Mouse (Mus musculus): ENCODE data around the gene Ppip5k2.

Ppip5k2 gene

DNA sequence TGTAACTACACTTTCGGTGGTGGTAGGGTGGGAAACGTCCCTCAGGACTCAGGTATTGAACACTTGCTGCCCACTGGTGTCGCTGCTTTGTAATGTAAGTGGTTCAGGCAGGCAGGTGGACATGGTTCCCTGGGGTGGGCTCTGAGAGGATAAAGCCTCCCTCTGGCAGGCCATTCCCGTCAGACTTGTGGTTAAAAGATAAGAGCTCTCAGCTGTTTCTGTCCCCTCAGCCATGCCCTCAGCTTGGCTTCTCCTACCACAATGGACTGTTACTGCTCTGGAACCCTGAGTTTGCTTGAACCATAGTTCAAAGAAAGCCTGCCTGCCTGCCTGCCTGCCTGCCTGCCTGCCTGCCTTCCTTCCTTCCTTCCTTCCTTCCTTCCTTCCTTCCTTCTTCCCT is 15.8 kb downstream of the Ppip5k2 start:
- no peak for DNase-seq (ENCODE audit: low read depth, low spot score)

DNA sequence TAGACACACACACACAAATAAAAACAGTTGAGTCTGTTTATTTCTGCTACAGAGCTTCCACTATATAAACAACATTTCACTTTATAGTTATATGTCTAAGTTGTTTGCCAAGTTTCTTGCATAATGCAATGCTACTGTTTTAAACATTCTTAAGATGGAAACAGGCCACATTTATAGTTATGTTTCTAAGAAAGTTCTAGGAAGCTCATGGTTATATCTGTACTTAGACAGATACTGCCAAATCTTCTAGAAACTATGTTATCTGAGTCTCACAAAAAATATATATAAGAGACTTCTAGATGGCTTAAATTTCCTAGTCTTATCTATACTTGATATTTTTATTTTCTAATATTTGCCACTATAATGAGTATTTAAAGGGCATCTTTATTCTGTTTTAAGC is 17.0 kb downstream of the Ppip5k2 start:
- DNase-seq (ENCODE audit: low read depth, low spot score): no peak

DNA sequence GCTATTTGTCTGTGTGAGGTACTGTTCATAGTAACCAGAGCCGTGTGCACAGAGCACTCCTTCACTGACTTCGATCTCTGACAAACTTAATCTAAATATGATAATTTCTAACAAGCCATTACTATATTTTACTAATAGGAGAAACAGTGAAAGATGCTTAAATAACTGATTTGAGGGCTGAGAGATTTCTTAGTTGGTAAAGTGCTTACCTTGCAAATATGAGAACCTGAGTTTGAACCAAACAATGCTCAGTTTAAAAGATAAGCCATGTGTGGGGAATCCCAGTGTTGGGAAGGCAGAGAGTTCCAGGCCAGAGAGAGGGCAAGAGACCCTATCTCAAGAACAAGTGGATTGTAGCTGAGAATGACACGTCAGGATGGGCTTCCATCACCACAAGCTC is 22.0 kb downstream of the Ppip5k2 start:
- DNase-seq (ENCODE audit: low read depth, low spot score): no peak

DNA sequence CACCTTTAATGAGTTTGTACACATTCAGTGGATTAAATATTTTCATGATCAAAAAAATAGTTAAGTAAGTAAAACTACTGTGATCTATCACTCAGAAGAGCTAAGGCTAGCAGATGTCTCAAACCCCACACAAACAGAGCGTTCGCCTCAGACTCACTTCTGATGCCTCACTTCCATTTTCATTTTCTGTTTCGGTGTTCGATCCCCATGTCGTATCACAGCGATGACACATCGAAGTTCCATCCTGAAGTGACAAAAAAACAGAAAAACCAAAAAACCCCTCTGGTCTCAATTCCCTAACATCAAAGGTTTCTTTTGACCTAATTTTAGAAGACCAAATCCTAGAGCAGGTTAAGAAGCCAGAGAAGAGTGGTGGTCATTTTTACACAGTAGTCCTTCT is 23.9 kb downstream of the Ppip5k2 start:
- no peak for DNase-seq (ENCODE audit: low read depth, low spot score)

DNA sequence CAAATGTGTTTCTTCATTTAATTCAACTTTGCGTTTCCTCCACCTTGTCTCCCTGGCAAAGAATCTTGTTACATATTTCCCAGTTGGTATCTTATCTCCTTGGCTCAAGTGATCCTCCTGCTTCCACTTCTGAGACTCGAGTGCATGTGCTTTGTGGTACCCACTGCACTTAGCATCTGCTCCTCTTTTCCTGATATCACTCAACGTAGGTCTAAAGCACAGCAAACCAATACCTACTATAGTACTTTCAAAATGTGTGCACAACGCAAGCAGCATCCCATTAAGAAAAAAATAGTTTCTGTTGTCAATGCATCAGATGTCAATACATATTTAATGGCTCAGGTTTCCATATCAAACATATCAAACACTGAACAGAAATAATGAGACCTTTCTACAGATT is 24.5 kb downstream of the Ppip5k2 start:
- DNase-seq (ENCODE audit: low read depth, low spot score): no peak

DNA sequence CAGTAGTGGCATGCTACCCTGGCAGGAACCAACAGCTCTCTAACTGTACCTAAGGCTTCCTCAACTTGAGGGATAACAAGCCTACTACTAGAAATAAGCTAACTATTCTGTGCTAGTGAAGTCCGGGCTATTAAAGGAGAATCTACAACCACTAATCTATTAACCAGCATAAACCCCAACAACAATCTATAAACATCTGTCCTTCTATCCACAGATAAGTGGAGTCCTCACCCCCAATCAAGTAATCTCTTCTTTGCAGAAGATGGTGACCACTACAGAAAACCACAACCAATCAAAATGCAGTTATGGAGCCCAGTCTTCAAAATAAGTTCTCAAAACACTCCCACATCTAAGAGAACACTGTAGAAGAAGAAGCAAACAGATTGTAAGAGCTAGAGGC is 27.1 kb downstream of the Ppip5k2 start:
- no peak for DNase-seq (ENCODE audit: low read depth, low spot score)

DNA sequence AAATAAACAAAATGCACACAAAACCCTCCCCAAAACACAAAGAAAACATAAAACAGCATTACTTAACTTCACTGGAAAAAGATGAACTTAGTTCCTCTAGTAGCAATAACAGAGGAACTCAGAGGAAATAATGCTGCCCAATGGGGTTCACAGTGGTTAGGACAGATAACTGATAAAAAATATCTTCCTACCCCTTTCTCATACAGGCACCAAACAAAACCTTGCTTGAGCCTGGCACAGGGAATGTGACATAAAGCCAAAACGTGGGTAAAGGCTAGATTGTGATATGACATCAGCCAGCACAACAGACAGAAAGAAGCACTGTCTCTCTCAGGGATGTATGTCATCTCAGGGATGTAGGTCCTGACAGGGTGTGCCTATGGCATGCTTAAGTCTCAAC is 40.9 kb downstream of the Ppip5k2 start:
- DNase-seq (ENCODE audit: low read depth, low spot score): no peak

DNA sequence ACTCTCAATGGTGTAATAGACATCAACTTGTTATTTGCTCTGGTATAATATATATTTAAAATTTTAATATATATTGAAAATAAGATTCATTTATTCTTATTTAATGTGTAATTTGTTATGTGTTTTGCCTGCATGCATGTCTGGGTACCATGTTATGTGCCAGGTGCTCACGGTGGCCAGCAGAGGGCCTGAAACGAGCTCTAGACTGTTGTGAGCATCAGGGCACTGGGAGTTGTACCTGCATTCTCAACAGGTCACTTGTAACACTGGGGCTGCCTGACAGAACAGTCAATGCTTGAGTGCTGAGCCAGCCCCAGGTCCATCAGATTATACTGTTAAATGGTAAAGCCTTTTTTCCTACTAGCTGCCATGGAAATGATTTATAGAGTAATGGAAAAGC is 43.5 kb downstream of the Ppip5k2 start:
- no peak for DNase-seq (ENCODE audit: low read depth, low spot score)

DNA sequence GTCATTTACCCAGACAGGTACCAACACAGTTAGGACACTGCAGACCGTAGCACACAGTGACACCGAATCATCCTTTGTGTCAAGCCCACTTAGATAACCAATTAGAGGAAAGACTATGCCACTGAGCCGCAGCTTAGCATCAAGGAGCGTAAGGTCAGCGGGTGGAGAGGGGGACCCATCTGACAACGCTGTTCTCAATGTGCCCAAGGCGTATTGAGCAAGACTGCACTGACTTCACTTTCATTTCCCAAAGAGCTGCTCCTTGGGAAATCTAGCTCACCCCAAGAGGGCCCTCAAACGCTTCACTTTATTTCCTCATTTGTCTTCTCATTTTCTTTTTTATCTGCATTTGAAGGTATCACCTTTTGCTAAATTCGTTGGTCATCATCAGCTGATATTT is 51.8 kb downstream of the Ppip5k2 start:
- DNase-seq (ENCODE audit: low read depth, low spot score): no peak

DNA sequence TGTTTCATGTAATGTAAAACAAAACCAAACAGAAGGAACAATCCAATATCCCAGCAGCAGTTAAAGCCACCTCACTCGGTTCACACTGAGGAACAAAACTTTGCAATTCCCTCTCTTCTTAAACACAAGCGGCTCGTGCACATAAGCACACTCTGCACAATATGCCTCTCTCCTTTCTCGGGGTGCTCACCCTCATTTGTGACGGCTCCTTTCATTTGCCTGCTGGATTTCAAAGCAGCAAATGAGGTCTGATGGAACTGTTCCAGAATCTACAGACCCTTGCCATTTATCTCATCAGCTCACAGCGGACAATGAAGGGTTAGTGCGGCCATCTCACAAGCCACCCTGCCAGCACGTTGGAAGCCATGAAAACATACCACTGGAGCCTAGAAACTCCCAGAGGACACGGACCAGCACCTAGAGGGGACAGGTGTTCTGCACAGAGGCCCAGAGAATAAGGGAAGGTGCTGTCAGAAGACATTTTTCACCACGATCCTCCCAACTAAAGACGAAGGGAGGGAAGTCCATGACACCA is 55.8 kb downstream of the Ppip5k2 start:
- no peak for DNase-seq (ENCODE audit: low read depth, low spot score)

DNA sequence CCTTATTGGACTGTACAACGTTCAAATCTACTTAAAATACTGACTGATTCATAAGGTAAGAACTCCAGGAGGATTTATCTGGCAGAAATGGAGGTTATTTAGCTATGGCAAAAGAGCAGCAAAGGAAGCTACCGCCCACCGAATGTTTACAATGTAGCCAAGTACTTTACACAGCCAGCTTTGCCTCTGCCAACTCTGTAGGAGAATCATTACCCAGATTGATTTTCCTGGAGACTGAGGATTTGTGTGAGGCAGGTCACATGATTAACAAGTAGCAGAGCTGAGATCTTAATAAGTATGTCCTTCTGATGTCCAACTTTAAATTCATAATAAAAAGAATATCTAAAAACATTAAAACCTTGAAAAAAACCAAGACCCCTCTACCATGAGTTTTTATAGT is 59.7 kb downstream of the Ppip5k2 start:
- no peak for DNase-seq (ENCODE audit: low read depth, low spot score)

DNA sequence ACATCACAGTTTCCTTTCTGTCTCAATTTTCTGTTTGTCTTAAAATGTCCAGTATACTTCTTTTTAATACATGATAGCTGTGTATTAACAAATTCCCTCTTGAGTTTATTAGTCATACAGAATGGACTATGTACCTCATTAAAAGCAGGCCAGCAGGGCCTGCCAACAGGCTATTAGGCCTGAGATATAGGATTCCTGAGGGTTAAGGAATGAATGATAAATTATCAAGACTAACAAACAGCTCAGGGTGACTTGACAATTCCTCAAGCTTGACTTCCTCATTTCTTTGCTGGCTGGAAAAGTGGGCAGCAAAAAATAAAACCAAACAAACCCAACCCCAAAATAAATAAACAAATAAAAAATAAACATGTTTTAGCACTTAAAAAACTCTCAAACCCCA is 64.8 kb downstream of the Ppip5k2 start:
- no peak for DNase-seq (ENCODE audit: low read depth, low spot score)

DNA sequence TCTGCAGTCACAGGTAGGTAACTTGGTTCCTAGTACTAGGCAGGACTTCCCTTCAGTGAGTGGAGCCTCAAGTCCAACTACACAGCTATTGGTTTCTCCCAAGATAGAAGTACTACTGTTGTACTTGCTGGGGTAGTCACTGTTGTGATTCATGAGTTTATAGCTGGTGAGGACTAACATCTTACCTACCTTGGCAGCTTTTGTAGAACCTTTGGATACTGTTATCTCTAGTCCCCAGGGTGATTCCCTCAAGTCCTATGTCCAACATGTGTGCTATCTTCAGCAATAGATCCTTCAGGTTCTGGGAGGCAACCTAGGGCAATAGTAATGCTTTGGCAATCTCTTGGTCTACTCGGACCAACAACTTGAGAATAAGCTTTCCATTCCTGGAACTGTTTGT is 65.6 kb downstream of the Ppip5k2 start:
- DNase-seq (ENCODE audit: low read depth, low spot score): no peak

DNA sequence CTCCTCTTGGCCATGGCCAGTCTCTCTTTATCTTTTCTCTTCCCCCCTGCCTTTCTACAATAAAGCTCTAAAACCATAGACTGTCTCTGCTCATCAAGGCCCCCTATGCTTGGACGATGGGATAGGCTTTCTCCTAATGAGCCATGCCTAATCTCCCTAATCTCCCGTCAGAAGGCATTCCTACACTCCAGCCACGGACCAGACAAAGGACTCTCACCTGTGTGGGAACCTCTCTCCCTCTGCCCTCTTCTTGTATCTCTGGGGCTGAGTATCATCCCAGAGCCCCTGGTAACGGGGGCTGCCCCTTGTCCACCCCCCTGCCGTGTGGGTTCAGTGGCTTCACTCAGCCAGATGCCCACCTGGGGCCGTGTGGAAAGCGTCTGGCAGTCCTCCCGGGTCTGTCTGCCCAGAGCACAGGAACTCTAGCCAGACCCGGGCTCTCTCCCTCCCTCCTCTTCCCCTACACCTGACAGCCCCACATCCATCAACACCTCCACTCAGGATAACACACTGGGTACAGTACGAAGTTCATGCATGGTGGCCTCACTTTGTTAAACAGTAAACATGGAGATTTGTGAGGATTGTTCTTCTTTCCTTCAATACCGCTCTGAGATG is 71.1 kb downstream of the Ppip5k2 start:
- no peak for DNase-seq (ENCODE audit: low read depth, low spot score)

DNA sequence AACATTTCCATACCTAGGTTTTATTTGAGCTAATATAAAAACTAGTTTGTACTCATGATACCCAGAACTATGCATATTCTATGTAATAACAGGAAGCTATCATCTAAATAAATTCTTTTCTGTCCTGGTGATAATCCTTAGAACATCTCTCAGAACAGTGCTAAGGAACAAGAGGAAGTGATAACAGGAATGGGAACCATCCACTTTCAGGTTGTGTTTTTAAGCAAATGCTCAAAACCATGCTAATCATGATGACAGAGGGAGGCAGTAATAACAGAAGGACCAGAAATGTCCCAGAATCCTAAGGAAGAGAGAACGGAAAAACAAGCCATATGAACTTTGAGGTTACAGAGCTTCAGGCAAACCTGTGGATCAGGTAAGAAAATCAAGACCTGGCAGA is 72.9 kb downstream of the Ppip5k2 start:
- no peak for DNase-seq (ENCODE audit: low read depth, low spot score)

DNA sequence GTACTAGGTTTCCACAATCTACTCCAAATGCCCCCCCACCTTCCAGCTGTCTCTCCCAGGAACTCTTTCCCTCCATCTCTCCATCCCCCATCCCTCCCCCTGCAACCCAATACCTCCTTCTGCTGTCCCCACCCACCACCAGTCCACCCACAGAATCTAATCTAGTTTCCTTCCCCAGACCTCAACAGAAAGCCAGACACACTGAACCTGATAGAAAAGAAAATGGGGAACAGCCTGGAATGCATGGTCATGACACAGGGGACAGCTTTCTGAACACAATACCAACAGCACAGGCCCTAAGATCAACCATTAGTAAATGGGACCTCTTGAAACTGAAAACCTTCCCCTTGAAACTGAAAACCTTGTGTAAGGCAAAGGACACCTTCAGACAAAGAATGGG is 76.4 kb downstream of the Ppip5k2 start:
- no peak for DNase-seq (ENCODE audit: low read depth, low spot score)

DNA sequence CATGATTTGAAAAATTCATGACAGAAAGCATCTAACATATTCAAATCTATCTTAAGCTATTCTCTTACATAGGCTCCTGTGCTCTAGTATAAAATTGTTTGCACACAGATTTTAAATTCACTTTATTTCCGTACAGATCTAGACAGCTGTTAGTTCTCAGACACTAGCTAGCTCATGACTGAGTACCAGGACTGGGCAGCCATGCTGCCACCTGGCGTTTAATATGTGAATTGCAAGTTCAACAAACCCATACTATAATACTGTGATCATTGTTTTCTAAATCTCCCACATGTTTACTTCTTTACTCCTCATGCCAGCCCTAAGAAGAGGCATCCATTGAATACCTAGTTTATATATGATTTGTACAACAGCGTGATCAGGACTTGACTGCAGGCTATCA is 81.5 kb downstream of the Ppip5k2 start:
- DNase-seq (ENCODE audit: low read depth, low spot score): peak; percentile 11

DNA sequence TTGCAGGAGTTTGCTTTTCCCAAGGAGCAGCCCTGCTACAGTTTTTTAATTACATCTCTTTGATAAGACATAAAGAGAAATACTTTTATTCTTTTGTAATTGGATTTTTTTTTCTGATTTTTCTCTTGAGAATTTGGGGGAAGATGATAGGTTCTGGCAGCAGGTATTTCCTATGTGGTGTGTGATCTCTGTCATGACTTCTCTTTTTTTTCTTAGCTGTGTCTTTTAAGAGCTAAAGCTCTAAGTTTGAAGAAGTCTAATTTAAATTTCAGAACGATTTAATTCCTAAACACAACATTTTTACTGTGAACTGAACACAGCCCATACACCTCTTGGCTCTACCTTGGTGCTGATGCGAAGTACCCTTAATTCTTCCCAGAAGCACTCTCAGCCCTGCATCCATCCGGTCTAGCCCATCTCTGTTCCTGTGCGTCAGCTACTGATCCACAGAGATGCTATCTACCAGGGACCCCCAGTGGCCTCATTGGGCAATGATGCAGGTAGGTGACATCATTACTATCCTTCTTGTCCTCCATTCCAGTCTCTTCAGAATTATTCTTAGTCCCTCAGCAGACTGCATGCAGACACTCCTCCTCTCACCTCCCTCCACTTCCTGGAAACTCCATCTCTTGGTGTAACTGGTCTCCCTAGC is 93.6 kb downstream of the Ppip5k2 start:
- DNase-seq (ENCODE audit: low read depth, low spot score): no peak

DNA sequence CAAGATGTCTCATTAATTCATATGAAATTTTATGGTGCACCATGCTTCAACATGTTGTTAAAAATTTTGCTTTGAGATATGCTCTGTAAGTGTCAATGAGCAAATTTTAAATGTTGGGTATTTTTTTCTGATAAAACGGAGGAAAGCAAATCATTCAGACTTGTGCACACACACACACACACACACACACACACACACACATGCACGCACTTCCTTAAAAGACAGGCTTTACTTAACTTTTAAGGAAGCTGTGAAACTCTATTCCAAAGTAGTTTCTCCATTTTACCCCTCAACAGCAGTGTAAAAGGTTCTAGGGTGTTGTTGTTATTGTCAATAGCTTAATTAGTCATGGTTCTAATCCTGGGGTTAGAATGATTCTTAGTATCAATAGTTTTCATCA is 94.1 kb downstream of the Ppip5k2 start:
- no peak for DNase-seq (ENCODE audit: low read depth, low spot score)

DNA sequence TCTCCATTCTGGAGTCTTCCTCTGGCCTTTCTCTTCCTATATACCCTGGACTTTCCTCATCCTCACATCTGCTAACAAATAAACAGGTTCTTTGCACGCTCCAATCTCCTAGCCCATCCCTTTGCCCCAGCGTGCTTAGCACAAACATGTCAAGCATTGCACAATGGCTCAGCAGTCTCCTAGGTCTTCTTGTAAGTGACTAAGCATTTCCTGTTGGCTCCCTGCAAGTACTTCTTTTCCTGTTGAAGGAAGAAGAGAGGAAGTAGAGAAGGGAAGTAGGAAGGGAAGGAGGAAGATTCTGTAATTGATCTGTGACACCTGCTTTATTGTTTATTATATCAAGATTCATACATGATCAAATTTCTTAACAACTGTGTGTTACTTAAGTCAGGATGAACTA is 97.4 kb downstream of the Ppip5k2 start:
- DNase-seq (ENCODE audit: low read depth, low spot score): no peak

DNA sequence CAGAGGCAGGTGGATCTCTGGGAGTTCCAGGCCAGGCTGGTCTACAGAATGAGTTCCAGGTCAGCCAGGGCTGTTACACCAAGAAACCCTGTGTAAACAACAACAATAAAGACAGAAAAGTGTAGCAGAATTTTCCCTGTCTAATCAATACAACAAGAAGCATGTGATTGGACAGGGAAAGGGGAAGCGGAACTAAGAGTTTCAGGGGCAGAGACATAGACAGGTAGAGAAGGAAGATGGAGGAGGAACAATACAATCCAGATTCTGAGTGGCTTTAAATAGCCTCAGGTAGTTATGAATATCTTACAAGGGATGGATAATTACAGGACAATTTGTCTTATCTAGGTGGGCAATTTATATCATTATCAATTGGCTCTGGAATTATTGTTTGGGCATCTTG is 102.9 kb downstream of the Ppip5k2 start:
- DNase-seq (ENCODE audit: low read depth, low spot score): no peak

DNA sequence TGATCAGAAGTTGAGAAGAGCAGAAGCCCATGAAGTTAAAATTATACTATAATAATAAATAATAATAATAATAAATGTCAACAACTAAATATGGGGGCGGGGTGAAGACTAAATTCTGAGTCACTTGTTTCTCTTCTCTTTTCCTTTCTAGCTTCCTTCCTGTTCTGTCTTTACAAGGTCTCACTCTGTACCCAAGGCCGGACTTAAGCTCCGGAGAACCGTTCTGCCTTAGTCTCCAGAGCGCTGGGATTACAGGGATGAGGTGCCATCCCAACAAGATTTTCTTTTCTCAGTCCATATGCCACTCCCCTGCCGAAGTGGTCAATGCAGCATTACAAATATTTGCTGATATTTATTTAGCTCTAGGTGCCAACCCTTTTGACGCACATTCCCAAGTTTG is 107.9 kb downstream of the Ppip5k2 start:
- DNase-seq (ENCODE audit: low read depth, low spot score): no peak

DNA sequence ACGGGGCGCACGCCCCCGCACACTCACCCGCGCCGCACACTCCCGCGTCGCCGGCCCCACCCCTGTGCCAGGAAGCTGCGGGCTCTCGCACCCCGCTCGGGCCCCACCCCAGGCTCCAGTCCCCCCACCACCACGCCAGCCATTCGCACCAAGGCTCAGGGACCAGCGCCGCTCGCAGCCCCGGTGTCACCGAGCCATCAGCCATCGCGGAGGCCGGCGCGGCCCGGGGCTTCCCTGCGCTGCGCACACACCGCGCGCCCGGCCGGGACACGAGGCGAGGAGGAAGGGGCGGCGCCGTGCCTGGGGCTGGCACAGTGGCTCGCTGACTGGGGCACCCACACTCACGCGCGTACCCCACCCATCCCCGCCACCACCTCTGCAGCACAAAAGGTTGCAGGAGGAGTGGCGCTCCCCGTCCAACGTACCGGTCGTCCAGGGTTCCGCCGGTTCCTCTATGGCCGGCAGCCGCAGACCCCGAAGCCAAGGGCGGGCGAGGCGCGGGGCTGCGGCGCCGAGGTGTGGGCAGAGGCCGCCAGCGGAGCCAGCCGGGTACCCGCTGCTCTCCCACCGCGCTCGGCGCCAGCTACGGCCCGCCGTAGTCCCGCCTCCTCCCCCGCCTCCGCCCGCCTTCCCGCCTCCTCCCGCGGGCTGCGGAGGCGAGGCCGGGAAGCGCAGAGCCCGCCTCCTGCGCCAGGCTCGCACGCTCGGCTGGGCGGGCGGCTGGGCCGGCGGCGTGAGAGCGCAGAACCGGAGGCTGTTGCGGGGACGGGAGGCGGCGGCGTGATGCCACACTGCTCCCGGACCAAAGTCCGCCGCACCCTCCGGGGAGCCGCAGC is 108.6 kb downstream of the Ppip5k2 start, which contains the start of gene D1Ertd622e:
Gene D1Ertd622e (minus strand): TSS at position 669 of the 836 bp plus-strand sequence.
- DNase-seq (ENCODE audit: low read depth, low spot score): peak; percentile 48
